Mouse (Mus musculus) megakaryocyte, embryonic 14.5 days (primary cell): ENCODE measurements around the gene Krt18.
A peak's percentile ranks its signal among the peaks of the same experiment; 100 is the strongest.

Experiments
- FLI1 ChIP-seq: IDR thresholded peaks from 2 replicates; pipeline ENCODE4 v1.6.1; 2012; ENCODE audit warnings: low read length, inconsistent platforms, mixed read lengths
- GATA1 ChIP-seq: IDR thresholded peaks from 3 replicates; pipeline ENCODE4 v1.6.1; 2012; ENCODE audit warnings: mixed read lengths, low read length, inconsistent platforms, borderline replicate concordance

- peak; percentile 41; the same call in 1 of the 2 replicates for TF ChIP-seq FLI1
- no peak for TF ChIP-seq GATA1
Measured at GRCm38 (mm10) chr15:101983949-101984601, 43.9 kb upstream of the Krt18 start.
